Mouse (Mus musculus): Measurements from ENCODE around the gene Mypop.
A peak's percentile ranks its signal among the peaks of the same experiment; 100 is the strongest.

Mypop gene

DNA sequence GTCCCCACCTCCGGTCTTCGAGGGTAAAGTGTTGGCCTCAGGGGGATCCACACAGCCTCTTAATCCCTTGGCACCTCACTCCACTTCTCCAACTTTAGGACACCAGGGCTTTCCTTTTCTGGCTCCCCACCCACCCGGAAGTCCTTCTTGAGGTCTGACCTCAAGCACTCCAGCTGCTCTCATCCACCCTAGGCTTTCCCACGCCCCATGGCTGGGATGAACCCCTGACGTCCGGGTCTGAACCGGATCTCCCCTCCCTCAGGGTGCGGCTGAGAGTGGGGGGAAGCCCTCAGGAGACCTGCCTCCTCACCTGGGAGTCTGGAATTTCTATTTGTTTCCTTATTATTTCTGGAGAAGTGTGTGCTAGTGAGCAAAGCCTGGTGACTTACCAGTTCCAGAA lies 30.0 kb downstream of the Mypop start:
- no peak for DNase-seq (ENCODE audit: low spot score)

DNA sequence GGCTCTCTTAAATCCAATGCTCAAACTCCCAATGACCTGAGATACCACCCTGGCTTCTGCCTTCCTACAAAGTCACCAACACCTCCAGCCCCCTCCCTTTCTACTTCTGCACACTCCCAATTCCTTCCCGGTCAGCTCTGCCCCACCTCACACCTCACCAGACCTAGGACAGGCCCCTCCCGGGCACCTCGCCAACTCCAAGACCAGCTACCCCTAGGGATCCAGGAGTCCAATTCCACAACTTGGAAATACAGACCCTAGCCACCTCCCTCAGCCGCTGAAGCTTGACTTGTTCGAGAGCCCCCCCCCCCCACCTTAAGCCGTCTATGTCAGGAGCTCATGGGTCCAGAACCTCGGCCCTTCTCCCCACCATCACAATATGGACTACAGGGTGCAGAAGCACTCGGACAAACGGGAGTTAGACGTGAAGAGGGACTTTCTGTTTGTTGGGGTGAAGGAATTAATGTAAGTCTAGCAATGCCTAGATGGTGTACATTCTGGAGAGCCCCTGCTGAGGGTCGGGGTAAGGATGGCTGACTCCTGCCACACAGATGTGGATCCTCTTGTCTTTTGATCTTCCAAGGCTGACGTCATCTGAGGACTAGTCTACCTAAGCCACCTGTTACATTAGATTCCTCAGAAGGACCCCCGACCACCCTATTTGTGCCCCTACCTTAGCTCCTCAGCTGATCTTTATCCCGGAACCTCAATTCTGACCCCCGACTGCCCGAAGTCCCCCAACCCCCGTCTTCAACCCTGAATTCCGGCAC lies 31.3 kb downstream of the Mypop start:
- DNase-seq (ENCODE audit: low spot score), result no peak

DNA sequence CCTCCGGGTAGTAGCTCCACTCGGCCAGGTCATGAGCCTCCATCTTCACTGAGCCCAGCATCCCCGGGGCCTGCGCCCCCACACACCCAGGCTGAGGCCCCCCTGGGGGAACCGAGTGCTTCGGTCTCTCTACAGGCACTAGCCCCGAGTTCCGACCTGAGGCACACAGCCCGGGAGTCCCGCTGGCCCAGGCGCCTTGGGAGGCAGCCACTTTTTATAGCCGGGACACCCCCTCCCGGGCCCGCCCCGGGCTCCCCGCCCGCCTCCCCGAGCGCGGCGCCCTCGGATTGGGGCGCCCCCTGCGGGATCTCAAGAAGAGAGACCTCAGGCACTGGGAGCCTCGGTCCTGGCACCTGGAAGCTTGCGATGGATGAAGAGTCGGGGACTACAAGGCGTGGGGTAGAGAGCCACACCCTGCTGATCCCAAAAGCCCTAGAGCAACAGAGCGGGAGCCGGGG lies 32.3 kb downstream of the Mypop start, which contains the start of gene Foxa3:
Foxa3 (minus strand) TSS at position 182 of the 458 bp plus-strand sequence.
- no peak for DNase-seq (ENCODE audit: low spot score)

DNA sequence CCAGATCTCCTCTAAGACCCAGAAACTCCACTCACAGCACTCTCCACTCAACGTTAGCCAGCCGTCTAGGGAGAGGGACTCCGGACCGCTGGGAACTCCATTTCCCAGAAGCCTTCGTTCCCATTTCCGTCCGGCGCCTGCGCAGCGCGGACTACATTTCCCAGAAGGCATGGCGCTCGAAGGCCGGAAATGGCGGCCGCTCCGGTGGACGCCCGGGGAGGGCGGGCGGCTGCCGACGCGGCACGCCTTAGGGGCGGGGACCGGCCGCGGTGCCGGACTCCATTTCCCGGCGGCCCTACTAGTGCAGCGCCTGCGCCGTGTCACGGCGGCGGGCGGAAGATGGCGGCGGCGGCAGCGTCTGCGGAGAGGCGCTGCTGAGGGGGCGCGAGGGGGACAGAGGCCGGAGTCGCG lies 33.1 kb downstream of the Mypop start, which contains the start of gene Sympk:
Sympk (plus strand) TSS at position 282 of the 411 bp plus-strand sequence.
- peak; percentile 94 for DNase-seq (ENCODE audit: low spot score)

DNA sequence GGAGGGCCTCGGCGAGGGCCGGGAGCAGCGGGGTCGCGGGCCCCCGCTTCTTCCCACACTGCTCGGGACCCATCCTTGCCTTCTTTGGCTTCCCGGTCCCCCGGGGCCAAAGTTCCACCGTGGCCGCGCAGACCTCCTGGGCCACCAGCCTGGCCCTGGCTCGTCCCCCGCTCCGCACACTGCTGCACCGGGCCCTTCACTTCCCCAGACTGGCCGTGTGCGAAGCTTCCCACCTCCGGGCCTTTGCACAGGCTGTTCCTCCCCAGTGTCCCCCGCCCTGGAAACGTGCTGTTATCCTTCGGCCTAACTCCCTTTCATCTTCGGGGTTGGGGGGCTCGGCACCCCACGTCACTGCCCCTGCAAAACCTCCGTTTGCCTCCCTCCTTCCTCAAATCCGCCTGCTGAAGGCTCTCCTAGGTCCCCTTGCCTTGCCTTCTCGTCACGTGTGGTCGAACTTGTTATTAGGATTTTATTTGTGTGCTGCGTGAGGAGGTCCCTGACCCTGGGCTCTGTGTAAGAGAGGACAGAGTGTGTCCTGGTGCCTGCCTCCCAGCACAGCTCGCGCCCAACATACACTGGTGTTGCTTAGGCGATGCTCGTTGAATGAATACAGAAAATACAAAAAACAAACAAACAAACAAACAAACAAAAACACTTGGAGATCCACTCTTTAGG lies 33.7 kb downstream of the Mypop start:
- DNase-seq (ENCODE audit: low spot score), result no peak

DNA sequence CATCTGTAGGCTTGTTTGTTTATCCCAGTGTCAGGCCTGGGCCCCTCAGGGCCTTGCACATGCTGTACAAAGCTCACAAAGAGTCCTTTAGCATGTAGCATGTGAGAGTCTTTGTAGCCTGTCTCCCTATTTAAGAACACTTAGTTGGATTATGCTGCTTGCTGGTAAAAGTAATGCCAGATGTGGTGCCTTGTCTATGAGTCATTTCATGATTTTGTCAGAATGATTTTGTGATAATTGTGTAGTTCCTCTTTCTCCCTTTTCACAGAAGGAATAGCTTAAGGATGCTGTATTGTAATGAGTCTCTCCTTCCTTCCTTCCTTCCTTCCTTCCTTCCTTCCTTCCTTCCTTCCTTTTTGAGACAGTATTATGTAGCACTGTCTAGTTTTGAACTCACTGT lies 37.0 kb downstream of the Mypop start:
- DNase-seq (ENCODE audit: low spot score), result no peak

DNA sequence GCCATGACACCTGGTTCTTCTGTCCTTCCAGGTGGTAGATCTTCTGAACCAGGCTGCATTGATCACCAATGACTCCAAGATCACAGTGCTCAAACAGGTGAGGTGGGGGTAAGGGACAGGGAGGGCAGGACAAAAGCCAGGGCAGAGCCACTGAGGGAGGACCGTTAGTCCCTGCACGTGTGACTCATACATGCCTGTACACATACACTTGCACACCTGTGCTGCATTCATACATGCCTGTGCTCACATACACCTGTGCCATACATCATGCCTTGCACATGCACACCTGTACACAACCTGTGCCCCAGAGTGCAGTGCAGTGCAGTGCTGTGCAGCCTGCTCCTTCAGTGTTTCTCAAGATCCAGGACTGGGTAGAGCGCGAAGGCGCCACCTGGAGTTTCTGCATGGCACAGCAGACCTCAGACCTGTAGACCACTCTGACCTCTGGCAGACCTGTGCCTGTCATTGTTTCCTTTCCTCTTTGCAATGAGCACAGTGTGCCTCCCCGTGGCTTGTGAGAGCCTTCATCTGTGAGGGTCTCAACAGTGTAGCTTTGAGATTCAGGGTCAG lies 38.1 kb downstream of the Mypop start:
- no peak for DNase-seq (ENCODE audit: low spot score)

DNA sequence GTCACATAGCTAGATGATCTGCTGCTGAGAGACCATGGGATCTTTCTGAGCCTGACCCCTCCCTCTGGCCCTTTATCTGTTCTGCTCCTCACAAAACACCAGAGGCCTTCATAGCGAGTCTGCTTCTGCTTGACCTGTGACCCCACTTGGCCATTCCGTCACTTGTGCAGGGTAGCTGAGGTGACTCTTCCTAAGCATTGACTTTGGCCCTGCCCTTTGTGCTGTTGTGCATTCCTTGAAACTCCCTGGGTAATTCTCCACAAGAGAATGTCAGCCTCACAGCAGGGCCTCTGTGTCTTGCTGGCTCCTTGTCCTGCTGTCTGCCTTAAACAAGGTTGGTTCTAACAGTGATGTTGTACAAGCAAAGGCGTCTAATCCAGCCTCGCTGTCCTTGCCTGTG lies 40.6 kb downstream of the Mypop start:
- DNase-seq (ENCODE audit: low spot score), result no peak

DNA sequence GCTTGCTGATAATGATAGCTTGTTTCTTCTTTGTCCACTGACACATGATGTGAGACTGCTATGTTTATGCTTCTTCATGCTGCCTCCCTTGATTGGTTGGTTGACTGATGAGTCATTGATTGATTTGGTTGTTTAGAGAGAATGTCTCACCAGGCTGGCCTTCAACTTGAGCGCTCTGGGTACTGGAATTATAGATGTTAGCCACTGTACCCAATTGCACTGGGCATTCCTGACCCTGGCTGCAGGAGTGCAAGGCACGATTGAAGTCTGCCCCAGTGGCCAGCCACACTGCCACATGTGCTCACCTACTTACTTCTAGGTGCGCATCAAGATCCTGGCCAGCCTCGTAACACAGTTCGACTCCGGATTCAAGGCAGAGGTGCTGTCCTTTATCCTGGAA lies 53.6 kb downstream of the Mypop start:
- no peak for DNase-seq (ENCODE audit: low spot score)

DNA sequence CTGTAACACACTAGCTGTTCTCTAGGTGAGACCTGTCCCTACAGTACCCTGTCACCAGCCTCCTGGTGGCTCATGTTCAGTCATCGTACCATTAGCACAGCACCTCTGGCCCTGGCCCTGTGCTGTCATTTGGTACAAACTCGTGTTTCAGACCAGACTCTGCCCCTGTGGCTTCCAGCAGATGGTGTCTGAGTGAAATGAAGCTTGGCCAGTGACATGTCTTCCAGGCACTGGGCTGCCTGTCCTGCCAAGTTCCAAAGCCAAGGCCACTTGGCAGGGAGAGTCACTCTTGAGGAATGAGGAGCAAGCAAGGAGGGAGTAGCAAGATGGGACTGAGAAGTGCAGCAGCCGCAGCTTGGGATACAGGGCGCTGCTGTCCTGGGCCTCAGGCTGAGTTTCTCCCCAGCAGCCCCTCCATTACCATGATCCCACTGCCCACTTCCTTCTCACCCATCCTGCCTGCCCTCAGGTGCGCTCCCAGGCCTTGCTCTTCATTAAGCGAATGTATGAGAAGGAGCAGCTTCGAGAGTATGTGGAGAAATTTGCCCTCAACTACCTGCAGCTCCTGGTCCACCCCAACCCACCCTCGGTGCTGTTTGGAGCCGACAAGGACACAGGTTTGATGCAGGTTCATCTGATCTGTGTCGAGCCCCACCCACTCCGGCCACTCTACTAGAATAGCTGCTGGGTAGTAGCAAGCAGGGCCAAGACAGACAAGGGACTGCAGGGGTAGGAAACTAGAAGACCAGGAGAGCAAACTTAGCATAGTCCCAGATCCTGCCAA lies 55.4 kb downstream of the Mypop start:
- no peak for DNase-seq (ENCODE audit: low spot score)

DNA sequence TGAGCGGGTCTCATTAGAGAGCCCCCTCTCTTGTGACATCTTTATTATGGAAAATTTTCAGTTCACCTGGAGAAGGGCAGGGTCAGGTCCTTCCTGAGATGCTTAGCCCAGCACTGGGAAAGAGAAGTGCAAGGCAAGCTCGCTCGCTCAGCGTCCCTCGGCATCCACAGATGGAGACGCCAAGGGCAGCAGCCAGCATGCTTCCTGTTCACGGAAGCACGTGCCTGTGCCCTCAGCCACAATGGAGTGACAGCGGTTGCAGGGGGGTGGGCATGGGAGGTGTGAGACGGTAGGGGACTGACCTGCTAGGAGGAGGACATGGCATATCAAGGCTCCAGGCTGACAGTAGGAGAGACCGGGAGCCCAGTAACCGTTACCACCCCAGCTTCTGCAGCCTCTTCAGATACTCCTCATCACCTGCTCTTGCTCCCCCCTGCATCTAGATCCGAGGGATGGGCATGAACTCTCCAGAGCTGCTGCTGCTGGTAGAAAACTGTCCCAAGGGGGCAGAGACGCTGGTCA lies 57.0 kb downstream of the Mypop start:
- no peak for DNase-seq (ENCODE audit: low spot score)

DNA sequence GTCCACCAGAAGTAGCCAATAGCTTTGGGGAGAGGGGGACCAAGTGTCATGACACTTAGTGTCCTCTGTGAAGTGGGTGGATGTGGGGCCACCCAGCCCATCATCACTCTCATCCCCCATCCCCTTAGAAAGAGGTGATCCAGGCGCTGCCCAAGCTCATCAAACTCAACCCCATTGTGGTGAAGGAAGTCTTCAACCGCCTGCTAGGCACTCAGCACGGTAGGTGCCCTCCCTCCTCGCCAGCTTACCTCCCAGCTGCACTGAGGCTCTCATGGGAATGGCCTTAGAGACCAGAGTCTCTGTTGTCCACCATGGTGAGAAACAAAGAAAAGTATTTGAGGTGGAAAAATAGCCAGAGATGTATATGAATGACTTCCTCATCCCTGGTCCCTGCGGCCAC lies 58.2 kb downstream of the Mypop start:
- no peak for DNase-seq (ENCODE audit: low spot score)

DNA sequence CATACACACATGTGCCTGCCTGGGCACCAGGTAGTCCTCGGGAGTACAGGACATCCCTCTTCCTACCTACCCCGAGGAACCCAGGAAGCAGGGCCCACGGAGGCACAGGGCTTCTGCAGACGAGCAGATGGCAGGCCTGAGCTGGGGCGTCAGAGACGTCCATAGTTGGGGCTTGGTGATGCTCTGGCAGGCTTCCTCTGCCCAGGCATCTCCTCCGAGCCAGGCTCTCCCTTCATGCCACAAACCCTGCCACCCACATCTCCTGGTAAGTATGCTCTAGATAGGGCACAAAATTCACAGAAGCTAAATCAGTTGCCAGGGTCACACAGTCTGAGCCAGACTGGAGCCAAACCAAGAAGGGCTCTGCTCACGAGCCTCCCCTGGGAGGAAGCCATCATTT lies 59.1 kb downstream of the Mypop start:
- DNase-seq (ENCODE audit: low spot score), result no peak

DNA sequence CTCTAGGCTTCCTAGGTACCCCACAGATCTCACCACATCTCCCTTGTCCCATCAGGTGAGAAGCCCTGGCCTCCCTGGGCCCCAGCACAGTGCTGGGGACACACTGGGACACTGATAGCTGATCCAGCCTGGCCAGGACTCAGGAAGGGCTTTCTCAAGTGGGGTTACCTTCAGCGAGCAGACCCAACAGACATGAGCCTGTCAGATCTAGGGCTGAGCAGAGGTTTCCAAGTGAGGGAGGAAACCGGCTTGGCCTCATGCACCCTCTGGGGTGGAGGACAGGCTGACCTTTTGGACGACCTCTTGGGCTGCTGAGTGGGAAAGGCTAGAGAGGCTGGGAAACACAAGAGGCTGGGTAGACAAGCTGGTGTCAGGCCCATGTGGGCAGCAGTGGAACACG lies 60.1 kb downstream of the Mypop start:
- DNase-seq (ENCODE audit: low spot score), result no peak

Measured in c-Kit-positive CD71-positive TER-119-positive erythroid progenitor cells, embryonic 14.5 days (primary cell).